Mouse (Mus musculus) ES-Bruce4 (cell line): Measurements from ENCODE around the gene Gkap1.

Source experiments
- CTCF ChIP-seq: IDR thresholded peaks from one replicate; pipeline ENCODE4 v1.8.1; 2011; ENCODE audit warnings: low read depth, low read length
- EP300 ChIP-seq: IDR thresholded peaks from 2 replicates; pipeline ENCODE4 v1.6.1; 2011; ENCODE audit warnings: low read depth, low read length; ENCODE audit not compliant: insufficient read depth
- POLR2A ChIP-seq: IDR thresholded peaks from one replicate; pipeline ENCODE4 v1.8.1; 2011; ENCODE audit warnings: low read length; ENCODE audit not compliant: insufficient read depth

GRCm38 (mm10) chr13:58214346-58215252 is 60.9 kb downstream of the Gkap1 start:
- TF ChIP-seq POLR2A = no peak
- no peak for TF ChIP-seq CTCF
- TF ChIP-seq EP300 = no peak
